Mouse (Mus musculus) lung, postnatal 4 days (tissue): ENCODE measurements around the gene Drd3.
A peak's percentile ranks its signal among the peaks of the same experiment; 100 is the strongest.

Source experiments
- DNase-seq, 2 experiments: peaks; one replicate each; pipeline ENCODE4 v3.0.0; 2021

The Drd3 gene

DNA sequence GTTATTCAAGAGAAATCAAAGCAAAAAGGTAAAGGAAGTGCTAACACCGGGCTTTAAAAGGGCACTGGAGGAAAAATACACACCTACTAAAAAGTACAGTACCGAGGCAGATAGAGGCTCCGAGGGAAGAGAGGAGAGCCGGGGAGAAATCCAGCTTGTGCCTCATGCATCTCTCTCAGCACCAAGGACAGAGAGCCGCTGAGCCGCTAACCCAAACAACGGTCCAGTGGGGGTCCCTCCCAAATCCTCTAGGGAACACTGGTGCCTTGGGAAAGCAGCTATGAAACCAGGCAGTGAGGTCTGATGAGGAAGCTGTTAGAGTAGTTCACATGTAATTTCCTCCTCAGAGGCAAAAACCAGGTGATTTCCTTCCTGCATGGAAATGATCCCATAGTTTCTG is at the start of gene Drd3:
Drd3 (plus strand) TSS at position 276 of the 400 bp plus-strand sequence.
- DNase-seq, result peak; percentile 15 to 27

DNA sequence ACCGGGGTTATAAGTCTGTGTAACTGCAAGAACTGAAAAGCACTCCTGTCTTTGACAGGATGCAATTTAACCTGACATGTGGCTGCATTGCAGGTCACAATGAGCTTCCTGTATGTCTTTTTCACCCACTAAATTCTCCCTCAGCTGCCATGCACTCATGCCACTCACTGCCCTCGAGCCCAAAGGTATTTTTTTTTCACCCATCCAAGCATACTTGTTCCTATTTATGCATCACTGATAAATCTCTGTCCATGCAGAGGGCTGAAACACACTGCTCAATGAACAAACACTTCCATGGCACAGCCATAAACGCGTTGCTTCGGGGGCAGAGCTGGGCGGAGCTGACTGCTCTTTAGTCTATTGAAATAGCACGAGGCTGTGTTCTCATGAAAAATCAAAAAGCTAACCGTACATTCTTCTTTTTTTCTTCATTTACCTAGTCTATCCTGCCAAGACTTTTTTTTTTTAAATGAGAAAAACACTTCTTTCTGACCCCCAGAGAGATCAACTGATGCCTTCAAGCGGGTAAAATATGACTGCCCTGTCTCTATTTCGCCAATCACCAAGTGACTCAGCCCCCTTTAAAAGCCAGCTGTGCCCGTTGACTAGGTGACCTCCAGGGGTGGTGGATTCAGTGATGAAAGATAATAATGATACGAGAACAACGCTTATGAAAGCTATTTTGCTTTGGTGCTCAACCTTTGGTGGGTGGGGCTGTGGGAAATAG is 45.3 kb upstream of the Drd3 start:
- DNase-seq, result no peak

DNA sequence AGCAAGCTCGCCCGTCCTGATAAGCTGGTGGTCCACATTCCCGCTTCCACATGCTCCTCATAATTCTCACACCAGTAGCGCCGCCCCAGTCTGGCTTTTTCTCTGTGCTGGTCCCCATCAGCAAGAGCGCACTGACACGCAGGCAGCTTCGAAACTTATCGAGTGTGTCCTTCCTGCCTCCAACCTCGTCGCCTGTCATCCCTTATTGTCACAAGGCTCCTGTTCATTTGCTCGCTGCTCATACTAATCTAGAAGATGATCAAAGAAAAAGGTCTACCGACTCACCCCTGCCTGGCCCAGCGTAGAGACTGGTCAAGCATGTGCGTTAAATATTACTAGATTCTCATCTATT is 44.8 kb upstream of the Drd3 start:
- no peak for DNase-seq

DNA sequence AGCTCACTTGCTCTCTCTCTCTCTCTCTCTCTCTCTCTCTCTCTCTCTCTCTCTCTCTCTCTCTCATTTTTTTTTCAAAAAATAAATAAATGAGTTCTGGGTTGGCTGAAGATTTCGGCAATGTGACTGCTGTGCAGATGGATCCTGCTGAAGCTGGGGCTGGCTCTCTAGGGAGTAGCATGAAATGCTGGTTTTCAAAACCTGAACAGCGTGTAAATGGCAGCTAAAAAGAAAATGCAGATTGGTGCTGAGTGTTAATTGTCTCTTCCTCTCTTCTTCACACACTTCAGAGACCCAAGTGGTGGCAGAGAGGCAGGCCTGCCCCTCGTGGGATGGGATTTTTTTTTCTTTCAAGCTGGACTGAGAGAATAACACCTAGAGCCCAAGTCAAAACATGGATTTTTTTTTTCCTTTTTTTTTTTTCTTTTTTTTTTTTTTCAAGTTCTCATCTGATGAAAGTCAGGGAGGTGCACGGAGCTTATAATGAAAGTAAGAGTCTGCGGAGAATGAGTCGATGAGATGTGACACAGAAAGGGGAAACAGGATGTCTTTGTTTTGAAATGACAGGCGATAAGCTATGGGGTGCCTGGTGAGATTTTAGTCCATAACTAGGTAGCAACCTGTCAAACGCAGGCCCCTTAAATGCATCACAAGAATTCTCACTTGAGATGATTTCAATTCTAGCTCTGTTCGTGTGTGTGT is 44.2 kb upstream of the Drd3 start:
- DNase-seq, result no peak

GRCm38 (mm10) chr16:43710134-43710475 is 43.7 kb upstream of the Drd3 start:
- DNase-seq, result no peak

- no peak for DNase-seq
Measured at GRCm38 (mm10) chr16:43710651-43711050, 43.2 kb upstream of the Drd3 start.

DNA sequence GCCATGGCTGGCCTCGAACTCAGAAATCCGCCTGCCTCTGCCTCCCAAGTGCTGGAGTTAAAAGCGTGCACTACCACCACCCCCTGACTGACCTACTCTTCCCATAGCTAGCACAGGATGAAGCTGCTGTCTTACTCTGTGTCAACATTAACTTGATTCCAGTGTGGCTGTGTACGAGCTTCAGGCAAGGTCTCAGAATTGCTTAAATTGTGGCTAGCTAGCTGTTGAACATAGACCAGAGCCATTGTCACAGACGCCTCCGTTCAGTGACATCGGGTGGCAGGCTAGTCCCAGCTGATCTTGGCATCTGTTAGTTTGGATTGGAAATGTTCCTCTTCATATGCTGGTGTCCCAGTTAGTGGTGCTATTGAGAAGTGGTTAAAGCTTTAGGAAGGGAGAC is 42.5 kb upstream of the Drd3 start:
- no peak for DNase-seq

DNA sequence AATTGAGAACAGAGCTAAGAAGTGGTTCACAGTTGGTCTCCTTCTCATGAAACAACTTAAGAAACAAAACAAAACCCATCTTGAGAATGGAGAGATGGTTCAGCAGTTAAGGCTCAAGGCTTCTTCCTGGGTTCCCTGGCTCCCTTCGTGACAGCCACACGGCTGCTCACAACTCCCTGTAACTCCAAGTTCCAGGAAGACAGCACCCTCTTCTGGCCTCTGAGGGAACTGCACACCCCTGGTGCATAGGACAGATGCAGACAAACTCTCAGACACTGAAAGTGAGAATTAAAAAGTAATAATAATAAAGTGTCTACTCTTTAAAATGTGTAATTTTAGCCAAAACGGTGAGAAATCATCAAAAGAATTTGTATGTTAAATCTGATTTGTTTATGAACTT is 29.4 kb upstream of the Drd3 start:
- DNase-seq, result no peak

DNA sequence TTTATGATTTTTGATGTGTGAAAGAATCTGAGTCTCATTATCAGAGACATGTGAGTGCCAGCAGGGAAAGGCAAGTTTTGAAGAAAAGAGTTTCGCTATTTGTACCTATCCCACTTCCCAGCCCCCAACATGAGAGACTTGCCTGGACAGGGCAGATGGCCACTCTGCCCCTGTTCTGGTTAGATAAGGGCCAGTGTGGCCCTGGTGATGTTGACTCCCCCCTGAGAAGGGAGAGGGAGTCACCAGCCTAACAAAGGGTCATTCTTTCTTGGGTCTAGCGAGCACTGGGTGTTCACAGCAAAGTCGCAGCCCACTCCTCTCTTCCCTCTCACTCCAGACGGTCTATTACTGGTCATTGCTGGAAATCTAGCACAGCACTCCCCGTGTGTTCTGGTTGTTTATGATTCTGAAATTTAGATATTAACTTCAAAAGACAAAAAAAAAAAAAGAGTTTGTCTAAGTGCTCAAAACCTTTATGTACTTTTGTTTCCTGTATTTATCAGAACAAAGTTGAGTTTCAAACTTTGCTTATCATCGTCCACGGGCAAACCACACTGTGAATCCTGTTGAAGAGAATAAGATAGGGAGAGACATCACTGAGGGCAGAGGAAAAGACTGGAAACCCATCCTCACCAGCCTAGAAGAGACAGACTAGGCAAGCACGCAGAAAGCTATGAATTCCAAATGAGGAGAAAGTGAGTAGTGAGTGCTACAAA is 24.2 kb upstream of the Drd3 start:
- no peak for DNase-seq

GRCm38 (mm10) chr16:43730281-43730680 is 23.5 kb upstream of the Drd3 start:
- DNase-seq, result no peak

- DNase-seq, result no peak
Measured at GRCm38 (mm10) chr16:43732496-43732895, 21.3 kb upstream of the Drd3 start.

- no peak for DNase-seq
Measured at GRCm38 (mm10) chr16:43732900-43733299, 20.9 kb upstream of the Drd3 start.

DNA sequence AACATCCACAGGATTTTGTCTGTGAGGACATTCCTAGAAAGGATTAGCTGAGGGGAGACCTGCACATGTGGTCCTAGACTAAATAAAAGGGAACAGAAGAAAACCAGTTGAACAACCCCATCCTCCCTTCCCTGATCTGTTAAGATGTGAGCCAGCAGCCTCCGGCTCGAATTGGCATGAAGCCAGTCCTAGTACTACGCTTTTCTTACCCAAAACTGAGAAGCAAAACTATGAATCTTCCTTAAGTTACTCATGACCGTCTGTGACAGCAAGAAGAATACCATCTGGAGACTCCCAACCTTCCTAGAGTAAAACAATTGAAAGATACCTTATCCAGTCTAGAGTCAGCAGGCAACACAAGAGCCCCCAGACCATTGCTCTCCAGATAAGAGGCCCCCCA is 15.9 kb upstream of the Drd3 start:
- DNase-seq, result no peak

- DNase-seq, result no peak
Measured at GRCm38 (mm10) chr16:43740936-43741335, 12.9 kb upstream of the Drd3 start.

DNA sequence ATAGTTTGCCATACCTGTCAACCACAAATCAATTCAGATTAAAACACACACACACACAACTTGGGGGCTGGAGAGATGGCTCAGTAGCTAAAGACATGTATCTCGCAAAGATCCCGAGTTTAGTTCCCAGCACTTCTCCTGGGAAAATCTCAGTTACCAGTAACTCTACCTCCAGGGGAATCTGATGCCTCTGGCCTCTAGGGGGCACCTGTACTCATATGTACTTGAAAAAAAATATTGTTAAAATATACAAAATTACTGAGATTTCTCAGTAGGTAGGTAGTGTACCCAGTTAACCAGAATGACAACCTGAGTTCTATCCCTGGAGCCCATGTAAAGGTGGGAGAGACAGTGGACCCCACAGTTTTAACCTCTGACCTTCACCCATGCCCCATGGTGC is 5.4 kb upstream of the Drd3 start:
- DNase-seq, result no peak

- DNase-seq, result no peak
Measured at GRCm38 (mm10) chr16:43752900-43753299, 926 bp upstream of the Drd3 start.

- DNase-seq, result peak; percentile 22 to 34
Measured at GRCm38 (mm10) chr16:43772358-43772757, 18.5 kb downstream of the Drd3 start.

DNA sequence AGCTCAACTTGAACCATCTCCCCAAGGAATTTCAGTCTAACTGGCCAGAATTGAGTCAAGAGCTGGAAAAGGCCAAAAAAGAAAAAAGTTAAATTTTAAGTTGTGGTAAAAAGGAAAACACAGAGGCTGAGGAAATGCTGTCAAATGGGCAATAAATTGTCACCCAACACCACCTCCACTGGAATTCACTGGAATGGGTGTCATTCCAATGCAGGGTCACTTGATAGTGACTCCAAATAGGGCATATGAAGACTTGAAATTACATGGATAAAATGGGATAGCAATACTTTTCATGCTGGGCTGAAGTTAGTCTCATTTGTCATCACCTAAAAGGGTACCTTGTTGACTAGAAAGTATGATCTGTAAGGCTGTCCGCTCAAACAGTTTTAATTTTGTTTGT is 18.9 kb downstream of the Drd3 start:
- DNase-seq, result no peak

DNA sequence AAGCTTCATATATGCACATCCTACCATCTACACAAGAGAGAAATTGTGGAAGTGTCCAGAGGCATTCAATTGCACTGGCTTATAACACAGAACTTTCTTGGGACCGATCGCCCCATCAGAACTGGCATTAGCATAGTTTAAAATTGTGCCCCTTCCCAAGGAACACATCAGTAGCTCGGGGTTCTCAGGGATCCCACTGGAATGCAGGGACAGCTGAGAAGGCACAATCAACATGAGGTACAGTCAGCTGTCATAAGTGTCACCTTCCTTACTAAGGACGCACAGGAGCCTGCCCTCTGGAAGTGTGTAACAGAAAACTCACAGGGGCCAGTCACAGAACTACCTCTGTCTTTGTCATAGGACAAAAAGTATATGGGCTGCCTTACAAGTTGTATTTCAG is 19.7 kb downstream of the Drd3 start:
- DNase-seq, result no peak

DNA sequence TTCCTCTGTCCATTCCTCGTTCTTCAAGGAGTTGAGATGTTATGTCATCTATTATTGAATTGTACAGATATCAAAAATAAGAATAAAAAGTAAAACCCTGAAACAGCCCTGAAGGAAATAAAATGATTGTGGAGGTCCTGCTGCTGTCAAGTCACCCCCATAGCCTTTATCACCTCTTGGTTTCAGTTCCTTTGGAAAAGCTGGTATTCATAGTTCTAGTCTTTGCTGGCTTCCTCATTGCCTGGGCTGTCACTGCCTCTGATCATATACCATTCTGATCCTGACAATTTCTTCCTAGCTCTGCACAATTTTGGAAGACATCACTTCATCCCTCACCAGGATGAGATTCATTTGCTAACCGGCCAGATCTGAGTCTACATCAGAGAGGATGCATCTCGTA is 23.1 kb downstream of the Drd3 start:
- DNase-seq, result no peak

- DNase-seq, result no peak
Measured at GRCm38 (mm10) chr16:43799541-43799940, 45.7 kb downstream of the Drd3 start.

- DNase-seq, result no peak
Measured at GRCm38 (mm10) chr16:43800119-43800721, 46.4 kb downstream of the Drd3 start.

DNA sequence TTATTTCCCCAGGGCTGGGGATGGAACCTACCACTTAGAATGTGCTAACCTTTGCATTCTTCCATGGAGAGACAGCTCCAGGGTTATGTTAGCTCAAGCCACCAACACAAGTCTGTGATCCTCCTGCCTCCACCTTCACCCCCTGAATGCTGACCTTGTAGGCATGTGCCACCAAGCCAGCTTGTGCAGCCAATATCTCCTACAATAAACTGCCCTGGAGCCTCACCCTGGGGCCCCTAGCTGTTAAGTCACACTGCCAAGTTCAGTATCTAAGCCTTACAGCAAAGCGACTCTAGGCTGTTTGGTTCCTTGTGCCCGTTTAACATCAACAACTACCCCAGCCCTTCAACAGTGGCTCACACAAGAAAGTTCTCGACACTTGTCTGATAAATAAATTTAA is 47.3 kb downstream of the Drd3 start:
- DNase-seq, result no peak

GRCm38 (mm10) chr16:43801791-43802307 is 48.0 kb downstream of the Drd3 start:
- DNase-seq, result peak; percentile 80 to 83
